Mouse (Mus musculus) stomach, embryonic 14.5 days (tissue): ENCODE data around the gene Gpatch3. TPM values are rescaled to one million over a fixed set of nuclear protein-coding genes. Genes with fewer than 3 reads are reported as not detected.

Experiments used
- ATAC-seq: fragments of 200-750 bp; cut with Nextera tagmentation; 2 replicates; pipeline ENCODE4 v1.8.0; 2017; ENCODE audit warnings: low read depth, moderate TSS enrichment; ENCODE audit not compliant: insufficient number of reproducible peaks, insufficient read depth, low FRiP score
- H3K27ac ChIP-seq: fragments of 300-500 bp; sonication (generic); 2 replicates; pipeline ENCODE4 v1.5.1; 2014; ENCODE audit warnings: mild to moderate bottlenecking, low read length, moderate library complexity, mixed read lengths
- H3K27me3 ChIP-seq: fragments of 300-500 bp; sonication (generic); 2 replicates; pipeline ENCODE4 v1.6.1; 2014; ENCODE audit warnings: low read length, control low read depth, mixed read lengths; ENCODE audit not compliant: control insufficient read depth, insufficient read depth
- H3K36me3 ChIP-seq: fragments of 300-500 bp; sonication (generic); 2 replicates; pipeline ENCODE4 v1.6.1; 2014; ENCODE audit warnings: mild to moderate bottlenecking, control low read depth, low read length, moderate library complexity, mixed read lengths; ENCODE audit not compliant: control insufficient read depth, insufficient read depth
- H3K4me1 ChIP-seq: fragments of 300-500 bp; sonication (generic); 2 replicates; pipeline ENCODE4 v1.6.1; 2014; ENCODE audit warnings: low read length, control low read depth, mixed read lengths; ENCODE audit not compliant: control insufficient read depth, insufficient read depth
- H3K4me2 ChIP-seq: fragments of 300-500 bp; sonication (generic); replicated peaks from 2 replicates; pipeline ENCODE4 v1.6.1; 2014; ENCODE audit warnings: low read depth, low read length, control low read depth
- H3K4me3 ChIP-seq: fragments of 300-500 bp; sonication (generic); 2 replicates; pipeline ENCODE4 v1.5.1; 2014; ENCODE audit warnings: low read depth, low read length, control low read depth
- H3K9ac ChIP-seq: fragments of 300-500 bp; sonication (generic); replicated peaks from 2 replicates; pipeline ENCODE4 v1.6.1; 2014; ENCODE audit warnings: low read depth, mild to moderate bottlenecking, control low read depth, low read length, moderate library complexity, mixed read lengths
- H3K9me3 ChIP-seq: fragments of 300-500 bp; sonication (generic); 2 replicates; pipeline ENCODE4 v1.6.1; 2016; ENCODE audit warnings: low read depth, low read length, control low read depth; ENCODE audit not compliant: control insufficient read depth
- WGBS: fragments of 180-500 bp; shearing (Covaris S2); extraction: QIAGEN DNeasy Blood & Tissue Kit; methylation state at CpG from one replicate; pipeline ENCODE4 v1.1.7; 2014; 5-methylcytosine and 5-hydroxymethylcytosine counted together
- polyA plus RNA-seq: library from polyadenylated mRNA; unstranded; fragments of >200 nt; fragmentation: Nextera tagmentation; extraction: Ambion mirVana; gene quantifications from 2 replicates; pipeline ENCODE4 v1.2.1, GENCODE M21; 2014

Gpatch3 gene
- polyA plus RNA-seq, 1 experiment from 2014 or later: 5.5 TPM

DNA sequence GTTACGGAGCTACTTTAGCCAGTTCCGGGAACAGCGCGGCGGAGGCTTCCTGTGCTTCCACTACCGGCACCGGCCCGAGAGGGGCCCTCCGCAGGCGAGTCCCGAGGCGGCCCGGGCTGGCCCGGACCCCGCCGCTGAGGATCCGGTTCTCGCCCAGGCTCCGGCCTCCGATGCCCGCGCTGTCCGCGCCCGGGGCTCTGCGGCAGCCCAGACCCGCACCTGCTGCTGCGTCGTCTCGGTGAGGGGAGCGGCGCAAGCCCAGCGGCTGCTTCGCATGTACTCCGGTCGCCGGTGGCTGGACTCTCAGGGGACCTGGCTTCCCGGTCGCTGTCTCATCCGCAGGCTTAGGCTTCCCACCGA, 278 bp downstream of the Gpatch3 start:
- no peaks in the 10 kb centered on the region for H3K27me3 ChIP-seq
- H3K4me1 ChIP-seq: peaks cover 6% of the 10 kb centered on the region; the same call in 1 of the 2 replicates
- peak overlapping the region; percentile 80 for H3K9ac ChIP-seq
- 1% methylated on average over 41 of the region's 41 CpGs for WGBS
- H3K9me3 ChIP-seq: no peaks in the 10 kb centered on the region
- peak overlapping the region; percentile 55; the same call in 1 of the 2 replicates for H3K27ac ChIP-seq
- H3K4me2 ChIP-seq: peak overlapping the region; percentile 93
- ATAC-seq: 0 out of 2 replicates have a peak, but pooled peaks have one; percentile 38
- peaks cover 11% of the 10 kb centered on the region for H3K36me3 ChIP-seq
- H3K4me3 ChIP-seq: peak overlapping the region; percentile 99

DNA sequence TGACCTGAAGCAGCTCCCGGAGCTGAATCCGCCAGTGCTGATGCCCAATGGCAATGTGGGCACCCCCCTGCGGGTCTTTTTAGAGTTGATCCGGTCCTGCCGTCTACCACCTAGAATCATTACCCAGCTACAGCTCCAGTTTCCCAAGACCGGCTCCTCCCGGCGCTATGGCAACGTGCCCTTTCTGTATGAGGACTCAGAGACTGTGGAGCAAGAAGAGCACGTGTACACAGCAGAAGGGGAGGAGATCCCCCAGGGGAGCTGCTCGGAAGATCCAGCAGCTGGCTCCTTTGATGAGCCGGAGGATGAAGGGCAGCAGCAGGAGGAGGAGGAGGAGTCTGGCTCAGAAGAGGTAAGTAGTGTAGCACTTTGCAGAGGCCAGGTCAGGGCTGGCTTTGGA, 3.4 kb downstream of the Gpatch3 start:
- Histone ChIP-seq H3K27me3 (no peaks in the 10 kb centered on the region), H3K4me3 (no peak overlapping the region), H3K4me2 (no peak overlapping the region), H3K9ac (no peak overlapping the region), H3K27ac (no peak overlapping the region), H3K4me1 (peaks cover 6% of the 10 kb centered on the region; the same call in 1 of the 2 replicates), H3K9me3 (no peaks in the 10 kb centered on the region), H3K36me3 (peaks cover 20% of the 10 kb centered on the region)
- 81% methylated on average over 12 of the region's 12 CpGs for WGBS
- no peak for ATAC-seq

GRCm38 (mm10) chr4:133583690-133584058, 9.1 kb downstream of the Gpatch3 start:
- Histone ChIP-seq H3K4me3 (peak overlapping the region; percentile 98), H3K36me3 (peaks cover 29% of the 10 kb centered on the region), H3K4me1 (peaks cover 7% of the 10 kb centered on the region; the same call in 1 of the 2 replicates), H3K9ac (peak overlapping the region; percentile 78), H3K27ac (peak overlapping the region; percentile 74; the same call in 1 of the 2 replicates), H3K9me3 (no peaks in the 10 kb centered on the region), H3K27me3 (no peaks in the 10 kb centered on the region), H3K4me2 (peak overlapping the region; percentile 99)
- peak; percentile 35; the same call in 1 of the 2 replicates for ATAC-seq
- 56% methylated on average over 6 of the region's 6 CpGs for WGBS

GRCm38 (mm10) chr4:133584059-133584951, 9.8 kb downstream of the Gpatch3 start, which contains the start of gene Gpn2:
Gpn2 (plus strand) TSS chr4:133584362.
- Histone ChIP-seq H3K27ac (peak within 1 kb of the TSS; percentile 74; the same call in 1 of the 2 replicates), H3K4me1 (peaks cover 7% of the 10 kb centered on the region; the same call in 1 of the 2 replicates), H3K27me3 (no peaks in the 10 kb centered on the region), H3K4me3 (peak within 1 kb of the TSS; percentile 98), H3K9me3 (no peaks in the 10 kb centered on the region), H3K36me3 (peaks cover 27% of the 10 kb centered on the region), H3K4me2 (peak within 1 kb of the TSS; percentile 99), H3K9ac (peak within 1 kb of the TSS; percentile 78)
- peak; percentile 86 for ATAC-seq
- WGBS: 2% methylated on average over 65 of the region's 65 CpGs

GRCm38 (mm10) chr4:133592570-133592969, 18.0 kb downstream of the Gpatch3 start:
- no peak overlapping the region for H3K27ac ChIP-seq
- H3K4me3 ChIP-seq: no peak overlapping the region
- H3K27me3 ChIP-seq: no peaks in the 10 kb centered on the region
- ATAC-seq: 0 out of 2 replicates have a peak, but pooled peaks have one; percentile 26
- H3K36me3 ChIP-seq: peaks cover 17% of the 10 kb centered on the region; the same call in 1 of the 2 replicates
- WGBS: 33% methylated on average over 7 of the region's 7 CpGs
- H3K9ac ChIP-seq: no peak overlapping the region
- H3K4me1 ChIP-seq: no peaks in the 10 kb centered on the region
- no peaks in the 10 kb centered on the region for H3K9me3 ChIP-seq
- H3K4me2 ChIP-seq: no peak overlapping the region

GRCm38 (mm10) chr4:133595538-133595937, 21.0 kb downstream of the Gpatch3 start:
- Histone ChIP-seq H3K9ac (no peak overlapping the region), H3K27ac (no peak overlapping the region), H3K9me3 (no peaks in the 10 kb centered on the region), H3K4me2 (no peak overlapping the region), H3K36me3 (peaks cover 7% of the 10 kb centered on the region; the same call in 1 of the 2 replicates), H3K4me3 (no peak overlapping the region), H3K27me3 (0 out of 2 replicates have a peak, but pooled peaks cover 3% of the 10 kb centered on the region), H3K4me1 (peaks cover 5% of the 10 kb centered on the region; the same call in 1 of the 2 replicates)
- 65% methylated on average over 7 of the region's 7 CpGs for WGBS
- ATAC-seq: no peak

DNA sequence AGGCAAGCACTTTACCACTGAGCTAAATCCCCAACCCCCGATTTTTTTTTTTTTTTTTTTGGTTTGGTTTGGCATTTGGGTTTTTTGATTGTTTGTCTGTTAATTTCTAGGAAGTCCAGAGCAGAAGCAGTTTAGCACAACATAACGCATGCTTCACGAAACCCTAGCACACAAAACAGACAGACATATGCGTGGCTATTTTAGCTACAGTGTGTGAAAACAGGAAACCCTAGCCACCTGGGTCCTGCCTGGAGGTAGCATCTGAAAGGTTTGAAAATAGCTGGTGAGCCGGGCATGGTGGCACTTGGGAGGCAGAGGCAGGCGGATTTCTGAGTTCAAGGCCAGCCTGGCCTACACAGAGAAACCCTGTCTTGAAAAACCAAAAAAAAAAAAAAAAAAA, 21.5 kb downstream of the Gpatch3 start:
- ATAC-seq: no peak
- Histone ChIP-seq H3K9ac (no peak overlapping the region), H3K4me3 (no peak overlapping the region), H3K27me3 (0 out of 2 replicates have a peak, but pooled peaks cover 3% of the 10 kb centered on the region), H3K4me1 (peaks cover 5% of the 10 kb centered on the region; the same call in 1 of the 2 replicates), H3K9me3 (no peaks in the 10 kb centered on the region), H3K27ac (no peak overlapping the region), H3K4me2 (no peak overlapping the region), H3K36me3 (peaks cover 4% of the 10 kb centered on the region; the same call in 1 of the 2 replicates)
- 79% methylated on average over 6 of the region's 6 CpGs for WGBS

GRCm38 (mm10) chr4:133598616-133599015, 24.1 kb downstream of the Gpatch3 start:
- Histone ChIP-seq H3K4me3 (no peak overlapping the region), H3K4me2 (peak overlapping the region; percentile 87), H3K27ac (peak overlapping the region; percentile 85), H3K27me3 (peaks cover 15% of the 10 kb centered on the region), H3K4me1 (peaks cover 5% of the 10 kb centered on the region; the same call in 1 of the 2 replicates), H3K9ac (no peak overlapping the region), H3K36me3 (no peaks in the 10 kb centered on the region), H3K9me3 (no peaks in the 10 kb centered on the region)
- WGBS: 34% methylated on average over 4 of the region's 4 CpGs
- ATAC-seq: no peak
